Mouse (Mus musculus) brown adipose tissue, adult 24 weeks (tissue): ENCODE measurements around the gene Aire. TPM values are rescaled to one million over a fixed set of nuclear protein-coding genes. Genes with fewer than 3 reads are reported as not detected.
A peak's percentile ranks its signal among the peaks of the same experiment; 100 is the strongest.

Experiments
- H3K27ac ChIP-seq: fragments of 200-500 bp; replicated peaks from 2 replicates; pipeline ENCODE4 v1.5.1; 2012; ENCODE audit warnings: low read depth, mild to moderate bottlenecking, low read length
- H3K4me1 ChIP-seq: fragments of 200-500 bp; 2 replicates; pipeline ENCODE4 v1.6.1; 2012; ENCODE audit warnings: low read length, mixed read lengths; ENCODE audit not compliant: control insufficient read depth, insufficient read depth, insufficient read length
- H3K4me3 ChIP-seq: fragments of 200-500 bp; 2 replicates; pipeline ENCODE4 v1.5.1; 2012; ENCODE audit warnings: low read depth, mild to moderate bottlenecking, low read length, moderate library complexity; ENCODE audit not compliant: insufficient read depth
- polyA plus RNA-seq: library from polyadenylated mRNA; stranded (reverse); fragments of >200 nt; gene quantifications from 2 replicates; pipeline ENCODE4 v1.2.4, GENCODE M21; 2012; ENCODE audit not compliant: missing spikeins, insufficient read depth, insufficient read length

Gene Aire
- polyA plus RNA-seq, 1 experiment: not detected

GRCm38 (mm10) chr10:78008169-78008568, 35.2 kb downstream of the Aire start:
- H3K4me3 ChIP-seq: peak overlapping the region; percentile 85
- H3K27ac ChIP-seq: peak overlapping the region; percentile 83
- H3K4me1 ChIP-seq: peaks cover 20% of the 10 kb centered on the region

- peak overlapping the region; percentile 85 for H3K4me3 ChIP-seq
- peaks cover 20% of the 10 kb centered on the region for H3K4me1 ChIP-seq
- H3K27ac ChIP-seq: peak overlapping the region; percentile 83; the same call in 1 of the 2 replicates
Observed at GRCm38 (mm10) chr10:78007203-78007602, 36.2 kb downstream of the Aire start.

GRCm38 (mm10) chr10:78005791-78006438, 37.5 kb downstream of the Aire start:
- Histone ChIP-seq H3K27ac (peak overlapping the region; percentile 6; the same call in 1 of the 2 replicates), H3K4me3 (no peak overlapping the region), H3K4me1 (peaks cover 20% of the 10 kb centered on the region)

- Histone ChIP-seq H3K4me1 (peaks cover 17% of the 10 kb centered on the region), H3K27ac (no peak overlapping the region), H3K4me3 (no peak overlapping the region)
Observed at GRCm38 (mm10) chr10:78004479-78005100, 38.8 kb downstream of the Aire start.

GRCm38 (mm10) chr10:78002316-78002715, 41.1 kb downstream of the Aire start:
- Histone ChIP-seq H3K27ac (no peak overlapping the region), H3K4me3 (no peak overlapping the region), H3K4me1 (peaks cover 10% of the 10 kb centered on the region)

GRCm38 (mm10) chr10:78001796-78002195, 41.6 kb downstream of the Aire start:
- no peak overlapping the region for H3K4me3 ChIP-seq
- H3K4me1 ChIP-seq: peaks cover 8% of the 10 kb centered on the region
- no peak overlapping the region for H3K27ac ChIP-seq

- Histone ChIP-seq H3K4me3 (no peak overlapping the region), H3K27ac (no peak overlapping the region), H3K4me1 (no peaks in the 10 kb centered on the region)
Observed at GRCm38 (mm10) chr10:78000200-78000599, 43.2 kb downstream of the Aire start.

- Histone ChIP-seq H3K4me1 (no peaks in the 10 kb centered on the region), H3K27ac (no peak overlapping the region), H3K4me3 (no peak overlapping the region)
Observed at GRCm38 (mm10) chr10:77995639-77996038, 47.8 kb downstream of the Aire start.

GRCm38 (mm10) chr10:77985775-77986174, 57.6 kb downstream of the Aire start:
- Histone ChIP-seq H3K27ac (no peak overlapping the region), H3K4me3 (no peak overlapping the region), H3K4me1 (no peaks in the 10 kb centered on the region)

- H3K4me1 ChIP-seq: no peaks in the 10 kb centered on the region
- no peak overlapping the region for H3K4me3 ChIP-seq
- no peak overlapping the region for H3K27ac ChIP-seq
Observed at GRCm38 (mm10) chr10:77984660-77985059, 58.8 kb downstream of the Aire start.

Other genes starting within 250 kb of the Aire start
- gene Gm9639, start 248.5 kb downstream of the Aire start, polyA plus RNA-seq: not detected in 2 replicates
- gene Gm19668, start 244.5 kb downstream of the Aire start, polyA plus RNA-seq: not detected in 2 replicates
- gene Gm9507, start 231.8 kb downstream of the Aire start, polyA plus RNA-seq: not detected in 2 replicates
- gene Gm2696, start 228.9 kb downstream of the Aire start, polyA plus RNA-seq: not detected in 2 replicates
- gene Krtap10-4, start 216.5 kb downstream of the Aire start, polyA plus RNA-seq: not detected in 2 replicates
- not detected in 2 replicates for gene Krtap10-10, start 207.7 kb downstream of the Aire start, polyA plus RNA-seq
- gene Gm36176, start 196.8 kb downstream of the Aire start, polyA plus RNA-seq: not detected in 2 replicates
- not detected in 2 replicates for gene Gm10318, start 190.8 kb downstream of the Aire start, polyA plus RNA-seq
- gene Gm3285, start 181.6 kb downstream of the Aire start, polyA plus RNA-seq: not detected in 2 replicates
- 0.33 TPM in 1 of 2 replicates, not detected in the other for gene Lrrc3, start 141.1 kb downstream of the Aire start, polyA plus RNA-seq
- gene Trpm2, start 73.0 kb downstream of the Aire start, polyA plus RNA-seq: 0.63 TPM in 1 of 2 replicates, not detected in the other
- 16.0 and 16.4 TPM in 2 replicates for gene 1810043G02Rik, start 65.1 kb downstream of the Aire start, polyA plus RNA-seq
- gene Pfkl, start 33.5 kb downstream of the Aire start, polyA plus RNA-seq: 326 and 453 TPM in 2 replicates
- 2.3 and 2.7 TPM in 2 replicates for gene Dnmt3l, start 1.7 kb downstream of the Aire start, polyA plus RNA-seq
- gene Icosl, start 25.7 kb upstream of the Aire start, polyA plus RNA-seq: 1.1 and 1.3 TPM in 2 replicates
- gene D10Jhu81e, start 126.2 kb upstream of the Aire start, polyA plus RNA-seq: 403 and 476 TPM in 2 replicates
- gene Pwp2, start 141.5 kb upstream of the Aire start, polyA plus RNA-seq: 3.3 and 4.3 TPM in 2 replicates
- 22.4 and 23.1 TPM in 2 replicates for gene Trappc10, start 201.0 kb upstream of the Aire start, polyA plus RNA-seq